Mouse (Mus musculus) 416B (cell line): ENCODE measurements at regions not wholly inside any gene's neighbourhood (a gene's known extent, or its start where the extent isn't known, plus 50 kb on each side); places are given as distances from the start of the nearest gene placed in this dataset.

Experiments used
- DNase-seq: peaks from one replicate; pipeline ENCODE4 v3.0.0; 2011; ENCODE audit warnings: low read depth

- no peak for DNase-seq
Observed at GRCm38 (mm10) chr15:42768396-42768795, 2634.2 kb downstream of the 9330182O14Rik start.

GRCm38 (mm10) chr15:42779903-42780302 is 2645.7 kb downstream of the 9330182O14Rik start:
- no peak for DNase-seq

- DNase-seq, result no peak
Observed at GRCm38 (mm10) chr15:42801217-42801616, 2667.1 kb downstream of the 9330182O14Rik start.

- no peak for DNase-seq
Observed at GRCm38 (mm10) chr15:42810871-42811490, 2676.8 kb downstream of the 9330182O14Rik start.

- no peak for DNase-seq
Observed at GRCm38 (mm10) chr15:42815026-42815724, 2681.0 kb downstream of the 9330182O14Rik start.

- no peak for DNase-seq
Observed at GRCm38 (mm10) chr15:42838839-42839238, 2704.7 kb downstream of the 9330182O14Rik start.

GRCm38 (mm10) chr15:42850003-42850402 is 2715.8 kb downstream of the 9330182O14Rik start:
- peak; percentile 21 for DNase-seq

GRCm38 (mm10) chr15:42872491-42872890 is 2738.3 kb downstream of the 9330182O14Rik start:
- DNase-seq, result no peak

- DNase-seq, result no peak
Observed at GRCm38 (mm10) chr15:42894611-42895010, 2760.4 kb downstream of the 9330182O14Rik start.

GRCm38 (mm10) chr15:42900056-42900455 is 2765.9 kb downstream of the 9330182O14Rik start:
- no peak for DNase-seq

- DNase-seq, result peak; percentile 79
Observed at GRCm38 (mm10) chr15:42901782-42902181, 2767.6 kb downstream of the 9330182O14Rik start.

- peak; percentile 20 for DNase-seq
Observed at GRCm38 (mm10) chr15:42911357-42911756, 2777.2 kb downstream of the 9330182O14Rik start.

- no peak for DNase-seq
Observed at GRCm38 (mm10) chr15:42912880-42913279, 2778.7 kb downstream of the 9330182O14Rik start.

GRCm38 (mm10) chr15:42913285-42913684 is 2779.1 kb downstream of the 9330182O14Rik start:
- no peak for DNase-seq

- peak; percentile 73 for DNase-seq
Observed at GRCm38 (mm10) chr15:42914099-42914498, 2779.9 kb downstream of the 9330182O14Rik start.

GRCm38 (mm10) chr15:42915195-42915594 is 2781.0 kb downstream of the 9330182O14Rik start:
- DNase-seq, result no peak

- DNase-seq, result peak; percentile 24
Observed at GRCm38 (mm10) chr15:42921618-42922017, 2787.5 kb downstream of the 9330182O14Rik start.

GRCm38 (mm10) chr15:42928331-42928730 is 2794.2 kb downstream of the 9330182O14Rik start:
- no peak for DNase-seq

- no peak for DNase-seq
Observed at GRCm38 (mm10) chr15:42944610-42945009, 2810.4 kb downstream of the 9330182O14Rik start.

GRCm38 (mm10) chr15:42955167-42955566 is 2821.0 kb downstream of the 9330182O14Rik start:
- DNase-seq, result no peak

- peak; percentile 76 for DNase-seq
Observed at GRCm38 (mm10) chr15:42962747-42963338, 2828.7 kb downstream of the 9330182O14Rik start.

- no peak for DNase-seq
Observed at GRCm38 (mm10) chr15:42965314-42965713, 2831.1 kb downstream of the 9330182O14Rik start.
